Mouse (Mus musculus): ENCODE measurements around the gene Nop58. TPM values are rescaled to one million over a fixed set of nuclear protein-coding genes. Genes with fewer than 3 reads are reported as not detected.
A peak's percentile ranks its signal among the peaks of the same experiment; 100 is the strongest.

Nop58 gene
- polyA plus RNA-seq, 1 experiment = 27.0 TPM

DNA sequence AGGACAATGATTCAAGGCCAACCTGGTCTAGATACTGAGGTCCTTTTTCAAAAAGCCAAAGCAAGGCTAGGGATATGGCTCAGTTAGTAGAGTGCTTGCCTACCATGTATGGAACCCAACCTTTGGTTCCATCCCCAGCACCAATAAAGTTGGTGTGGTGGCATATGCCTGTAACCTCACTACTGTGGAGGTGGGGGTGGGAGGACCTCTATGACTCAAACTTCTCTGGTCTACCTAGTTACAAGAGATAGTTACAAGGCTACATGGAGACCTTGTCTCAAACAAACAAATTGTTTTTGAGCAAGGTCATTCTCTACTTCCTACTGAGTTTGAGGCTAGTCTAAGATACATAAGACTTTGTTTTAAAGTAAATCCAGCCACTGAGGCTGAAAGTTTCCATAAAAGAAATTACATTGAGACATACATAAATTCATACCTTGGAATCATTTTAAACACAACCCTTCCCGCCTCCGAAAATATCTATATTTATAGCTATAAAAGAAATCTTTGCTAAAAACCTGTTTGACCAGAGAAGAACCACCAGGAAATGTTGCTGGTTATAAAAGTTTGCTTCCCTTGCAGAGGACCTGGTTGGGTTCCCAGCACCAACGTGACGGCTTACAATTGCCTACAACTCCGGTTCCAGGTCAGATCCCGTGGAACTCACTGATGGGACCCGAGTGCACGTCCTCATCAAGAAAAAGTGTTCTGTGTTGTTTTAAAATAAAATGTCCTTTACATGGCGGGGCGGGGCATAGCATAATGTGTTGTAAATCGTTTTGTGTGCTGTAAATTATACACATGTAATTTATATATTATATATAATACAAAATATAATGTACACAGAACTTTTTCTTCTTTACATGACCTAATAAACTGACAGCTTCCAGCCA lies 599 bp upstream of the Nop58 start:
- peak overlapping the region; percentile 77 for H3K4me3 ChIP-seq (ENCODE audit: control insufficient read depth, low read depth, low read length)
- H3K4me1 ChIP-seq (ENCODE audit: control insufficient read depth, insufficient read depth, low read length) = peaks cover 5% of the 10 kb centered on the region
- H3K27ac ChIP-seq (ENCODE audit: control insufficient read depth, insufficient read depth, low read depth, low read length) = peak overlapping the region; percentile 84
- no peak for TF ChIP-seq POLR2A (IDR thresholded peaks at IDR 0.05; ENCODE audit: control insufficient read depth, low read depth, low read length)
- TF ChIP-seq CTCF (IDR thresholded peaks at IDR 0.05; ENCODE audit: control insufficient read depth, insufficient read depth, insufficient replicate concordance, low read depth, low read length) = no peak
- no peaks in the 10 kb centered on the region; the same call in 1 of the 2 replicates for H3K36me3 ChIP-seq (ENCODE audit: control insufficient read depth, insufficient read depth, low read length)
- no peaks in the 10 kb centered on the region for H3K27me3 ChIP-seq (ENCODE audit: control insufficient read depth, insufficient read depth, low read length)

DNA sequence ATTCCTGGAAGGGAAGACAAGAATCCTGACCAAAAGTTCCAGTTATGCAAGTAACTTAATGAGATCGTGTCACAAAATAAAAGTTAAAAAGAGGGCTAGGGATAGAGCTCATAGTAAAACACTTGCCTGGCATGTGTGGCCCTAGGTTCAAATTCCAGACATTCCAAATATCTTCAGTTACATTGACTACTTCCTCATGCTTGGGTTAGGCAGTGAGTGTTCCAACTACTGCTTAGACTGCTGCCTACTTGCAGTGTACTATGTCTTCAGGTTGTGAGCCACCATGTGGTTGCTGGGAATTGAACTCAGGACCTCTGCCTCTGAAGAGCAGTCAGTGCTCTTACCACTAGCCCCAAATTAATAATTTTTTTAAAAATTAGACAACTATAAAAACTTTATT lies 2.7 kb downstream of the Nop58 start:
- Histone ChIP-seq H3K4me1 (ENCODE audit: control insufficient read depth, insufficient read depth, low read length) (peaks cover 5% of the 10 kb centered on the region), H3K27me3 (ENCODE audit: control insufficient read depth, insufficient read depth, low read length) (no peaks in the 10 kb centered on the region), H3K4me3 (ENCODE audit: control insufficient read depth, low read depth, low read length) (no peak overlapping the region), H3K27ac (ENCODE audit: control insufficient read depth, insufficient read depth, low read depth, low read length) (no peak overlapping the region), H3K36me3 (ENCODE audit: control insufficient read depth, insufficient read depth, low read length) (no peaks in the 10 kb centered on the region; the same call in 1 of the 2 replicates)
- TF ChIP-seq CTCF (IDR thresholded peaks at IDR 0.05; ENCODE audit: control insufficient read depth, insufficient read depth, insufficient replicate concordance, low read depth, low read length) = no peak
- no peak for TF ChIP-seq POLR2A (IDR thresholded peaks at IDR 0.05; ENCODE audit: control insufficient read depth, low read depth, low read length)

GRCm38 (mm10) chr1:59690467-59690866 lies 5.7 kb downstream of the Nop58 start:
- Histone ChIP-seq H3K27me3 (ENCODE audit: control insufficient read depth, insufficient read depth, low read length) (no peaks in the 10 kb centered on the region), H3K4me1 (ENCODE audit: control insufficient read depth, insufficient read depth, low read length) (peaks cover 2% of the 10 kb centered on the region; the same call in 1 of the 2 replicates), H3K4me3 (ENCODE audit: control insufficient read depth, low read depth, low read length) (no peak overlapping the region), H3K36me3 (ENCODE audit: control insufficient read depth, insufficient read depth, low read length) (no peaks in the 10 kb centered on the region; the same call in 1 of the 2 replicates), H3K27ac (ENCODE audit: control insufficient read depth, insufficient read depth, low read depth, low read length) (no peak overlapping the region)
- no peak for TF ChIP-seq CTCF (IDR thresholded peaks at IDR 0.05; ENCODE audit: control insufficient read depth, insufficient read depth, insufficient replicate concordance, low read depth, low read length)
- TF ChIP-seq POLR2A (IDR thresholded peaks at IDR 0.05; ENCODE audit: control insufficient read depth, low read depth, low read length) = no peak

DNA sequence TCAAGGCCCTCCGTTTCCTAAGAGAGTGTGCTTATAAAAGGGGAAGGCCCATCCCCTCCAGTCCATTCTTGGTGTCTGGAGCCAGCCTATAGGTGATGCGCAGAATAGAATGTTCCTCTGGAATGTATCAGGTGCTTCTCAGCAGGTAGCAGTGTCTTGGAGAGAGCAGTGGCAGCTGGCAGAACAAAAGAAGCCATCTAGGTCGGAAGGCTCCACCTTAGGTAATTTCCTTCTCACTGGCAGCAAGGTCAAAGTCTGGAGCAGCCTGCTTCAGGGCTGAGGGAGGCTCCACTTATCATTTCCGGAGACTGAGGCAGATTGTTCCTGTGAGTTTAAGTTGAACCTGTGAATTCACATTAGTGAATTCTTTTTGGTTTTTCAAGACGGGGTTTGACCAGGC lies 13.0 kb downstream of the Nop58 start:
- H3K27ac ChIP-seq (ENCODE audit: control insufficient read depth, insufficient read depth, low read depth, low read length) = no peak overlapping the region
- no peaks in the 10 kb centered on the region for H3K4me1 ChIP-seq (ENCODE audit: control insufficient read depth, insufficient read depth, low read length)
- H3K27me3 ChIP-seq (ENCODE audit: control insufficient read depth, insufficient read depth, low read length) = no peaks in the 10 kb centered on the region
- no peak overlapping the region for H3K4me3 ChIP-seq (ENCODE audit: control insufficient read depth, low read depth, low read length)
- no peak for TF ChIP-seq CTCF (IDR thresholded peaks at IDR 0.05; ENCODE audit: control insufficient read depth, insufficient read depth, insufficient replicate concordance, low read depth, low read length)
- no peak for TF ChIP-seq POLR2A (IDR thresholded peaks at IDR 0.05; ENCODE audit: control insufficient read depth, low read depth, low read length)
- H3K36me3 ChIP-seq (ENCODE audit: control insufficient read depth, insufficient read depth, low read length) = no peaks in the 10 kb centered on the region; the same call in none of the 2 replicates

DNA sequence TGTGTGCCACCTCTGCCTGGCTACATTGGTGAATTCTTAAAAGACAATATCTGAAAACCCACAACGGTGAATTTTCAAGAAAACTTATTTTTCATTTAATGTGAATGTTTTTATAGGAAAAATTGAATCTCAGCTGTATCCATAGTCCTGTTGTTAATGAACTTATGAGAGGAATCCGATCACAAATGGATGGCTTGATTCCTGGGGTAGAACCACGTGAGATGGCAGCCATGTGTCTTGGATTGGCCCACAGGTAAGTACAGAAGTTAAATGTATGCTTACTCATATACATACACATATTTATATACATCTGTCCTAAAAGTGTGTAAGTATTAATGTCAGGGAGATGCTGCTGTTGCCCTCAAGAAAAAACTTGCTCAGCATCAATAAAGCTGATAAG lies 13.4 kb downstream of the Nop58 start:
- H3K4me3 ChIP-seq (ENCODE audit: control insufficient read depth, low read depth, low read length) = no peak overlapping the region
- no peak for TF ChIP-seq CTCF (IDR thresholded peaks at IDR 0.05; ENCODE audit: control insufficient read depth, insufficient read depth, insufficient replicate concordance, low read depth, low read length)
- TF ChIP-seq POLR2A (IDR thresholded peaks at IDR 0.05; ENCODE audit: control insufficient read depth, low read depth, low read length) = no peak
- no peak overlapping the region for H3K27ac ChIP-seq (ENCODE audit: control insufficient read depth, insufficient read depth, low read depth, low read length)
- no peaks in the 10 kb centered on the region for H3K4me1 ChIP-seq (ENCODE audit: control insufficient read depth, insufficient read depth, low read length)
- no peaks in the 10 kb centered on the region; the same call in none of the 2 replicates for H3K36me3 ChIP-seq (ENCODE audit: control insufficient read depth, insufficient read depth, low read length)
- no peaks in the 10 kb centered on the region for H3K27me3 ChIP-seq (ENCODE audit: control insufficient read depth, insufficient read depth, low read length)

DNA sequence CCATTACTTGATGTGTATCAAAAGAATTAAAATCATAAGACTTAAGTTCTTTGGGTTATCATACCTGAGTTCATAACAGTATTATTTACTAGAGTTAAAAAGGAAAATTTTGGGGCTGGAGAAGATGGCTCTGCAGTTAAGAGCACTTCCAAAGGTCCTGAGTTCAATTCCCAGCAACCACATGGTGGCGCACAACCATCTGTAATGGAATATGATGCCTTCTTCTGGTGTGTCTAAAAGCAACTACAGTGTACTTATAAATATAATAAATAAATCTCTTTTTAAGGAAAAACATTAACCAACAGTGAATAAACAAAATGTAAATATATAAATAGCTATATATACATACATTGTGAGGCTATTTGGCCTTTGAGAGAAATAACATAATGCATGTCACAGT lies 17.0 kb downstream of the Nop58 start:
- Histone ChIP-seq H3K4me1 (ENCODE audit: control insufficient read depth, insufficient read depth, low read length) (no peaks in the 10 kb centered on the region), H3K4me3 (ENCODE audit: control insufficient read depth, low read depth, low read length) (no peak overlapping the region), H3K27ac (ENCODE audit: control insufficient read depth, insufficient read depth, low read depth, low read length) (no peak overlapping the region), H3K36me3 (ENCODE audit: control insufficient read depth, insufficient read depth, low read length) (no peaks in the 10 kb centered on the region; the same call in 1 of the 2 replicates), H3K27me3 (ENCODE audit: control insufficient read depth, insufficient read depth, low read length) (no peaks in the 10 kb centered on the region)
- TF ChIP-seq CTCF (IDR thresholded peaks at IDR 0.05; ENCODE audit: control insufficient read depth, insufficient read depth, insufficient replicate concordance, low read depth, low read length) = no peak
- no peak for TF ChIP-seq POLR2A (IDR thresholded peaks at IDR 0.05; ENCODE audit: control insufficient read depth, low read depth, low read length)

DNA sequence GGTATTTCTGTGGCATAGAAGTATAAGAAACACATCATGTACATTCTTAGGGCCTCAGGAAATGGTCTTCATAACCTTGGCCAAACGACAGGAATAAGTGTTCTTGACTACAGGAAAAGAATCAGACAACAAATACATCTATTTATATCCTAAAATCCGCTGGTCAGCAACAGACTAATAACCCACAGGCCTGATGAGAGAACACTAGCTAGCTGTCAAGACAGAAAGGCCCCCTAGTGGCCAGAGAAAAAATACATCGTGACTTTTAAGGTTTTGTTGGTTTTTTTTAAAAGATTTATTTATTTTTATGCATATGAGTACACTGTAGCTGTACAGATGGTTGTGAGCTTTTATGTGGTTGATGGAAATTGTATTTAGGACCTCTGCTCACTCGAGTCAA lies 35.1 kb downstream of the Nop58 start:
- no peak for TF ChIP-seq CTCF (IDR thresholded peaks at IDR 0.05; ENCODE audit: control insufficient read depth, insufficient read depth, insufficient replicate concordance, low read depth, low read length)
- no peak for TF ChIP-seq POLR2A (IDR thresholded peaks at IDR 0.05; ENCODE audit: control insufficient read depth, low read depth, low read length)
- no peak overlapping the region for H3K4me3 ChIP-seq (ENCODE audit: control insufficient read depth, low read depth, low read length)
- H3K4me1 ChIP-seq (ENCODE audit: control insufficient read depth, insufficient read depth, low read length) = no peaks in the 10 kb centered on the region
- H3K27me3 ChIP-seq (ENCODE audit: control insufficient read depth, insufficient read depth, low read length) = no peaks in the 10 kb centered on the region
- H3K36me3 ChIP-seq (ENCODE audit: control insufficient read depth, insufficient read depth, low read length) = no peaks in the 10 kb centered on the region
- no peak overlapping the region for H3K27ac ChIP-seq (ENCODE audit: control insufficient read depth, insufficient read depth, low read depth, low read length)

Data from testis, adult 2 months (tissue).